Mouse (Mus musculus): Measurements from ENCODE around the gene Cd22. TPM values are rescaled to one million over a fixed set of nuclear protein-coding genes. Genes with fewer than 3 reads are reported as not detected.

The Cd22 gene
- polyA plus RNA-seq, 1 experiment: 0.01 TPM

DNA sequence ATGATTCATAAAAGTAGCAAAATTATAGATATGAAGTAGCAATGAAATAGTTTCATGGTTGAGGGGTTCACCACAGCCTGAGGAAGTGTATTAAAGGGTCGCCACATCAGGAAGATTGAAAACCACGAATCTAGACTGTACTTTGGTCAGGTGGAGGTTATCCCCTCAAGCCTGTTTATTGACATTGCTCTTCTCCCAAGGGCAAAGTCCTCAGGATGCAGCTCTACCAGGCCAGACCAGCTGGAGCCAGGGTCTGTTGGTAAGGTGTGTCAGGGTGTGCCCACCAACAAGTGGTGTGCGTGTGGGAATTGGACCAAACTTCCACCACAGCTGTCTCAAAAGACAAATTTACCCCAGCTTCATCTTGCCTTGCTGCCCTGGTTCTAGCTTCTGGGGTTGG lies 15.1 kb upstream of the Cd22 start:
- Histone ChIP-seq H3K4me3 (ENCODE audit: insufficient read depth, poor library complexity, severe bottlenecking) (no peak overlapping the region), H3K79me3 (ENCODE audit: low read depth) (no peaks in the 10 kb centered on the region), H3ac (ENCODE audit: control insufficient read depth, insufficient read length, low read depth) (no peak overlapping the region), H3K36me3 (ENCODE audit: control insufficient read depth, insufficient read depth) (no peaks in the 10 kb centered on the region), H3K79me2 (ENCODE audit: control insufficient read depth, insufficient read depth) (no peaks in the 10 kb centered on the region), H3K27me3 (ENCODE audit: control insufficient read depth, insufficient read depth, insufficient read length) (peaks cover 7% of the 10 kb centered on the region)
- no peak for TF ChIP-seq MAX (IDR thresholded peaks at IDR 0.05)

DNA sequence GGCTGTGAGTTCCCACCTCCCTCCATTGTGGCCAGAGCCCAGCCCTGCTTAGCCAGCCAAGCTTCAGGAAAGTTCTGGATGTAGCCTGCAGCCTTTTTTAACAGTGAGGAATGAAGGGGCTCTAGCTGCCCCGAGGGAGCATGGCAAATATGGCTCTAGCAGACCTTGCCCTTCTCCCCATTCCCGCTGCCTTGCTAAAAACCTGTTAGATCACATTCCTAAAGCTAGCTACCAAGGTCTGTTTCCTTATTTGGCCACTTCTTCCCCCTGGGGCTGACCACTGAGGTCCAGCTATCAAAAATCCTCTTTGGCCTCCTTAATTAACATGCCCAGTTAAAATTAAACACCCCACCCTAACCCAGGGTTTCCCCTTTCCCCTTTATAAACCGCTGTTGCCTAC lies 12.4 kb upstream of the Cd22 start:
- Histone ChIP-seq H3ac (ENCODE audit: control insufficient read depth, insufficient read length, low read depth) (no peak overlapping the region), H3K4me3 (ENCODE audit: insufficient read depth, poor library complexity, severe bottlenecking) (no peak overlapping the region), H3K79me2 (ENCODE audit: control insufficient read depth, insufficient read depth) (no peaks in the 10 kb centered on the region), H3K27me3 (ENCODE audit: control insufficient read depth, insufficient read depth, insufficient read length) (peaks cover 10% of the 10 kb centered on the region), H3K36me3 (ENCODE audit: control insufficient read depth, insufficient read depth) (no peaks in the 10 kb centered on the region), H3K79me3 (ENCODE audit: low read depth) (no peaks in the 10 kb centered on the region)
- TF ChIP-seq CEBPB (IDR thresholded peaks at IDR 0.05; ENCODE audit: low read depth) (no peak), MYOD1 (IDR thresholded peaks at IDR 0.05; ENCODE audit: control insufficient read depth, insufficient read length, low read depth) (no peak), FOSL1 (IDR thresholded peaks at IDR 0.05; ENCODE audit: insufficient read depth, low read length, poor library complexity, severe bottlenecking) (no peak), CTCF (IDR thresholded peaks at IDR 0.05; ENCODE audit: control insufficient read depth, insufficient read depth, insufficient read length) (no peak), MYOG (IDR thresholded peaks at IDR 0.05; ENCODE audit: control insufficient read depth, extremely low read depth, insufficient read length) (no peak), MAX (IDR thresholded peaks at IDR 0.05) (no peak), USF1 (IDR thresholded peaks at IDR 0.05; ENCODE audit: low read depth) (no peak)

DNA sequence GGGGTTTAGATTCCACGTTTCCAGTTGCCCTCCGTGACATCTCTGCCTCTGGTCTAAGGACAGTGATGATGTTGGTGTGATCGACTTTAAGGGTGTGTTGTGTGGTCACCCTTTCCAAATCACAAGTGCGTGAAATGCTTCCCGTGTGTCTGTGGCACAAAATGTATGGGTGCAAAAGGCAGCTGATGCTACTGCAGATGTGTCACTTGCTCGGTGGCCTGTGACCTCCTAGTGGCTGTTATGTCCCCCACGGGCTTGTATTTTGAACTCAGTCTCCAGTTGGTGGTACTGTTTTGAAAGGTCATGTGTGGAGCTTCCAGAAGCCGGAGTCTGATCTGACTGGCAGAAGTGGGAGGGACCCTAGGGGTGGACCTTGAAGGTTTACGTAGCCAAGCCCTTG lies 11.6 kb upstream of the Cd22 start:
- no peak overlapping the region for H3K4me3 ChIP-seq (ENCODE audit: insufficient read depth, poor library complexity, severe bottlenecking)
- H3K27me3 ChIP-seq (ENCODE audit: control insufficient read depth, insufficient read depth, insufficient read length): peaks cover 13% of the 10 kb centered on the region
- no peaks in the 10 kb centered on the region for H3K79me2 ChIP-seq (ENCODE audit: control insufficient read depth, insufficient read depth)
- H3K79me3 ChIP-seq (ENCODE audit: low read depth): no peaks in the 10 kb centered on the region
- TF ChIP-seq MYOG (IDR thresholded peaks at IDR 0.05; ENCODE audit: control insufficient read depth, extremely low read depth, insufficient read length): no peak
- no peak for TF ChIP-seq MYOD1 (IDR thresholded peaks at IDR 0.05; ENCODE audit: control insufficient read depth, insufficient read length, low read depth)
- TF ChIP-seq MAX (IDR thresholded peaks at IDR 0.05): no peak
- TF ChIP-seq CTCF (IDR thresholded peaks at IDR 0.05; ENCODE audit: control insufficient read depth, insufficient read depth, insufficient read length): no peak
- no peak for TF ChIP-seq FOSL1 (IDR thresholded peaks at IDR 0.05; ENCODE audit: insufficient read depth, low read length, poor library complexity, severe bottlenecking)
- TF ChIP-seq USF1 (IDR thresholded peaks at IDR 0.05; ENCODE audit: low read depth): no peak
- no peak for TF ChIP-seq CEBPB (IDR thresholded peaks at IDR 0.05; ENCODE audit: low read depth)
- H3ac ChIP-seq (ENCODE audit: control insufficient read depth, insufficient read length, low read depth): no peak overlapping the region
- H3K36me3 ChIP-seq (ENCODE audit: control insufficient read depth, insufficient read depth): no peaks in the 10 kb centered on the region

DNA sequence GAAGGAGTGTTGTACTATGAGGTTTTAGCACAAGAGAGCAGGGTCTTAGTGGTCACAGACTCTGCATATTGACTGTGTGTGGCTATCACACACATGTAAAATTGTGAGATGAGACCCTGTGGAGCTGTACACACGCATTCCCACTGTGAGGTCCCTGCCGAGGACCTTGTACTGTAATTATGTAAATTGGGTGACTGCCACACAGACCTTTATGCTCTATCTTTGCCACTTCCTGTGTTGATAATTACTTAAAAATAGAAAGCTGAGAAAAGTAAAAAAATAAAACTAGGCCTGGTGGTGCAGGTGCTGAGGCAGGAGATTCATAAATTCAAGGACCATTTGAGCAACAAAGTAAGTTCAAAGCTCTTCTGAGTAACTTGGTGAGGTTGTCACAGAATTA lies 10.5 kb upstream of the Cd22 start:
- Histone ChIP-seq H3K79me2 (ENCODE audit: control insufficient read depth, insufficient read depth) (no peaks in the 10 kb centered on the region), H3ac (ENCODE audit: control insufficient read depth, insufficient read length, low read depth) (no peak overlapping the region), H3K4me3 (ENCODE audit: insufficient read depth, poor library complexity, severe bottlenecking) (no peak overlapping the region), H3K27me3 (ENCODE audit: control insufficient read depth, insufficient read depth, insufficient read length) (peaks cover 13% of the 10 kb centered on the region), H3K79me3 (ENCODE audit: low read depth) (no peaks in the 10 kb centered on the region), H3K36me3 (ENCODE audit: control insufficient read depth, insufficient read depth) (no peaks in the 10 kb centered on the region)
- TF ChIP-seq MAX (IDR thresholded peaks at IDR 0.05) (no peak), MYOG (IDR thresholded peaks at IDR 0.05; ENCODE audit: control insufficient read depth, extremely low read depth, insufficient read length) (no peak), MYOD1 (IDR thresholded peaks at IDR 0.05; ENCODE audit: control insufficient read depth, insufficient read length, low read depth) (no peak), CTCF (IDR thresholded peaks at IDR 0.05; ENCODE audit: control insufficient read depth, insufficient read depth, insufficient read length) (no peak), USF1 (IDR thresholded peaks at IDR 0.05; ENCODE audit: low read depth) (no peak), CEBPB (IDR thresholded peaks at IDR 0.05; ENCODE audit: low read depth) (no peak), FOSL1 (IDR thresholded peaks at IDR 0.05; ENCODE audit: insufficient read depth, low read length, poor library complexity, severe bottlenecking) (no peak)

DNA sequence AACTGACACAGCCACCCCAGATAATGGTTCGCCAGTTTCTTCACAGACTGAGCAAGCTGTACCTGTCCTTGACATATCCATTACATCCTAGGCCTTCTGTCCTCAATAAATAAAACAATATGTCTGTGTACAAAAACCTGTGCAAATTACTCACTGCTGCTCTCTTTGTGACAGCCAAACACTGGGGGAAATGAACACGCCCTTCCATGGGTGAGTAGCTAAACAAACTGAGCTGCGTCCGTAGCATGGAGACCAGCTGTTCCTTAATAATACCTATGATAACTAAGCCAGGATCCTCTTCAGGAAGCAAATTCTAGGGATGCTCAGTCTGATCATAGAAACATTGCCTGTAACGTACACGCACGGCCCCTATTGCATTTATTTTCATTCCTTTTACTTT lies 8.6 kb upstream of the Cd22 start:
- no peak for TF ChIP-seq CEBPB (IDR thresholded peaks at IDR 0.05; ENCODE audit: low read depth)
- no peak for TF ChIP-seq MAX (IDR thresholded peaks at IDR 0.05)
- no peak for TF ChIP-seq MYOG (IDR thresholded peaks at IDR 0.05; ENCODE audit: control insufficient read depth, extremely low read depth, insufficient read length)
- TF ChIP-seq MYOD1 (IDR thresholded peaks at IDR 0.05; ENCODE audit: control insufficient read depth, insufficient read length, low read depth): no peak
- Histone ChIP-seq H3K36me3 (ENCODE audit: control insufficient read depth, insufficient read depth) (no peaks in the 10 kb centered on the region), H3ac (ENCODE audit: control insufficient read depth, insufficient read length, low read depth) (no peak overlapping the region), H3K4me3 (ENCODE audit: insufficient read depth, poor library complexity, severe bottlenecking) (no peak overlapping the region), H3K27me3 (ENCODE audit: control insufficient read depth, insufficient read depth, insufficient read length) (peaks cover 13% of the 10 kb centered on the region), H3K79me3 (ENCODE audit: low read depth) (no peaks in the 10 kb centered on the region), H3K79me2 (ENCODE audit: control insufficient read depth, insufficient read depth) (no peaks in the 10 kb centered on the region)

DNA sequence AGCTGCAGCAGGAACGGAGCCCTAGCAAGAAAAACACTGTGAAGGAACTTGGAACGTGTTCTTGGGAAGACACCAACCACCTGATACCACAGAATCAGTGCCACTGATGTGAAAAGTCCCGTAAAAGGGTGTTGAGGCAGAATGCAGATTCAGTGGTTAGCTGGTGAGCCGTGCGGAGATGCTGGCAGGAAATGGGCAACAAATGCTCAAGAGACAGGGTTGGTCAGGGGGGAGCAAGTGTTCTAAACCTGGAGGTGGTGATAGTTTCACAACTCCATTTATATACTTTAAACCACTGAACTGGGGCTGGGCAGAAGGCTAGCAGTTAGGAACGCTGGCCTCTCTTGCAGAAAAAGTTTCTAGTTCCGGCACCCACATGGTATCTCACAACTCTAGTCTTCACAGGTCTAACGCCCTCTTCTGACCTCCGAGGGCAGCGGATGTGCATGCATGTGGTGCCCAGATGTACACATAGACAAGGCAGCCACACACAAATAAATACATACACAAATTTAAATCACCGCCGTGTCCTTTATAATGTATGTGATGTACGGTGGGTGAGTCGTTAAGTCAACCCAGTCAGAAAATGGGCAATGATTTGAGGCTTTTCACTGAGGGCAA lies 7.5 kb upstream of the Cd22 start:
- H3K79me3 ChIP-seq (ENCODE audit: low read depth): no peaks in the 10 kb centered on the region
- no peaks in the 10 kb centered on the region for H3K79me2 ChIP-seq (ENCODE audit: control insufficient read depth, insufficient read depth)
- TF ChIP-seq USF1 (IDR thresholded peaks at IDR 0.05; ENCODE audit: low read depth) (no peak), CTCF (IDR thresholded peaks at IDR 0.05; ENCODE audit: control insufficient read depth, insufficient read depth, insufficient read length) (no peak)
- no peak overlapping the region for H3ac ChIP-seq (ENCODE audit: control insufficient read depth, insufficient read length, low read depth)
- no peaks in the 10 kb centered on the region for H3K36me3 ChIP-seq (ENCODE audit: control insufficient read depth, insufficient read depth)
- no peak overlapping the region for H3K4me3 ChIP-seq (ENCODE audit: insufficient read depth, poor library complexity, severe bottlenecking)
- peaks cover 13% of the 10 kb centered on the region for H3K27me3 ChIP-seq (ENCODE audit: control insufficient read depth, insufficient read depth, insufficient read length)

Measured in C2C12 (cell line).